Mouse (Mus musculus): ENCODE data around the gene Arfgef3. TPM values are rescaled to one million over a fixed set of nuclear protein-coding genes. Genes with fewer than 3 reads are reported as not detected.

The Arfgef3 gene
- polyA plus RNA-seq, 1 experiment from 2014 or later: 1.2 TPM

GRCm38 (mm10) chr10:18547381-18547780, 196.4 kb downstream of the Arfgef3 start:
- no peak for DNase-seq
- Histone ChIP-seq H3K4me1 (ENCODE audit: insufficient read depth) (no peaks in the 10 kb centered on the region), H3K4me2 (no peak overlapping the region), H3K9me3 (ENCODE audit: low read depth, low read length) (no peaks in the 10 kb centered on the region), H3K27ac (ENCODE audit: low read depth) (no peak overlapping the region), H3K4me3 (ENCODE audit: low read depth, low read length) (no peak overlapping the region), H3K9ac (no peak overlapping the region), H3K36me3 (ENCODE audit: insufficient read depth) (no peaks in the 10 kb centered on the region), H3K27me3 (ENCODE audit: insufficient read depth, low read length) (no peaks in the 10 kb centered on the region)
- no peak for TF ChIP-seq CTCF (IDR thresholded peaks at IDR 0.05; ENCODE audit: low read depth)
- ATAC-seq (ENCODE audit: insufficient read depth): no peak
- 76% methylated on average over 4 of the region's 4 CpGs for WGBS

DNA sequence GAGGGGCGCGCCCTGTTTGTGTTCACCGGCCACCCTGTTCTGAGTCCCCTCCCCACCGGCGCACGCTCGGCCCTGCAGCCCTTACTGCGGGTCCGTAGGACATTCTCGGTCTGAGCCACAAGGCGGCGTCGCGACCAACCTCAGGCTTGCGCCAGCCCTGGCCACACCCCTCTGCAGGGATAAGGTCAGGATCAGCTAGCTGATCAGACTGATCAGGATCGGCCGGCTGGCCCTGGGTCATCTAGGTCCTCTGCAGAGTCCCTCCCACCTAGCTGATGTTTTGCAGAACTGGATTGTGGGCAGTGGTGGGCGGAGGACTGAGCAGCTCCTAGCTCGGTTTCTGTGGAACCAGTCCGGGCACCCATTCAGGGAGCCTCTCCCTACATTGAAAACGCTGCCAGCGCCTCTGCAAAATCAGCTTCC, 197.9 kb downstream of the Arfgef3 start, which contains the start of gene Hebp2:
Gene Hebp2, minus strand, starts transcription at position 264 of the 423 bp plus-strand sequence.
- 0% methylated on average over 22 of the region's 22 CpGs for WGBS
- Histone ChIP-seq H3K4me3 (ENCODE audit: low read depth, low read length) (peak within 1 kb of the TSS; percentile 60), H3K27ac (ENCODE audit: low read depth) (no peak within 1 kb of the TSS), H3K4me2 (peak within 1 kb of the TSS; percentile 82), H3K27me3 (ENCODE audit: insufficient read depth, low read length) (no peaks in the 10 kb centered on the region), H3K36me3 (ENCODE audit: insufficient read depth) (no peaks in the 10 kb centered on the region), H3K9me3 (ENCODE audit: low read depth, low read length) (no peaks in the 10 kb centered on the region), H3K9ac (peak within 1 kb of the TSS; percentile 68), H3K4me1 (ENCODE audit: insufficient read depth) (no peaks in the 10 kb centered on the region)
- ATAC-seq (ENCODE audit: insufficient read depth): peak; percentile 93
- peak; percentile 90 for DNase-seq
- TF ChIP-seq CTCF (IDR thresholded peaks at IDR 0.05; ENCODE audit: low read depth): peak; percentile 87

DNA sequence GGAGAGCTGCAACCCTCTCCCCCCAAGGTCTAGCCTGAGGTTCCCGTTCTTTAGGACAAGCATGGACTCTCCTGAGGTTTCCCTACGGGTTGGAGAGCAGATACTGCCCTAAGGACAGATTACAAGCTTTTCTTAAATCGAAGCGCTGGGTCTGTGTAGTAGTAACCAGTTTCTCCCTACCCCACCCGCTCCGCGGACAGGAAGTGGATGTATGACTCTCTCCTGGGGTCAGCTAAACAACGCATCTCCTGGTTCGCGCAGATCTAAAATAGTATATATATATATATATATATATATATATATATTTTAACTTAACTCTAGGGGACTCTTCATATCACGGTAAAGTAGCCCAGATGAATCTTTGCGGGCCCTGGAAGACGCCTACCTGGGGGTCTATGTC, 198.4 kb downstream of the Arfgef3 start:
- Histone ChIP-seq H3K4me1 (ENCODE audit: insufficient read depth) (no peaks in the 10 kb centered on the region), H3K9me3 (ENCODE audit: low read depth, low read length) (no peaks in the 10 kb centered on the region), H3K4me3 (ENCODE audit: low read depth, low read length) (peak overlapping the region; percentile 60), H3K27ac (ENCODE audit: low read depth) (no peak overlapping the region), H3K9ac (peak overlapping the region; percentile 68), H3K4me2 (peak overlapping the region; percentile 82), H3K36me3 (ENCODE audit: insufficient read depth) (no peaks in the 10 kb centered on the region), H3K27me3 (ENCODE audit: insufficient read depth, low read length) (no peaks in the 10 kb centered on the region)
- TF ChIP-seq CTCF (IDR thresholded peaks at IDR 0.05; ENCODE audit: low read depth): no peak
- WGBS: 5% methylated on average over 13 of the region's 13 CpGs
- peak; percentile 36; the same call in 1 of the 2 replicates for ATAC-seq (ENCODE audit: insufficient read depth)
- DNase-seq: peak; percentile 39

DNA sequence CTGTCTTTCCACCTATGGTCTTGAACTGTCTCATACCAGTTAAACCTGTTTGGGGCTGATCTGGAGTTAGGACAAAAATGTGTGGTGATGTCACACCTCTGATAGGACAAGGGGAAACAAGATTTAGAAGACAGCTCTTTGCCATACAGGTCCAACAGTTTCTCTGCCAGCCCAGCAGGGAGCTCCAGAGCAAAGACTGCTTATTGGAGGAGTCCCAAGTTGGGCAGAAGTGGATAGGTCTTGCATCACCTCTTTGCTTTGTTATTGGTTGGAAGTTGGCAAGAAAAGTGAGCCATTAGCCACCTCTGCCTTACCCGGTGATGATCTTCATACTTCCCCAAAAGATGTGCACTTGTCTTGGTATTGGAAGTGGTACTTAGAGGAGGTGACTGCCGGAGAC, 206.9 kb downstream of the Arfgef3 start:
- TF ChIP-seq CTCF (IDR thresholded peaks at IDR 0.05; ENCODE audit: low read depth): no peak
- H3K27ac ChIP-seq (ENCODE audit: low read depth): no peak overlapping the region
- no peaks in the 10 kb centered on the region for H3K4me1 ChIP-seq (ENCODE audit: insufficient read depth)
- no peaks in the 10 kb centered on the region for H3K9me3 ChIP-seq (ENCODE audit: low read depth, low read length)
- 93% methylated on average over 2 of the region's 2 CpGs for WGBS
- no peak overlapping the region for H3K4me3 ChIP-seq (ENCODE audit: low read depth, low read length)
- H3K9ac ChIP-seq: no peak overlapping the region
- no peak for DNase-seq
- H3K36me3 ChIP-seq (ENCODE audit: insufficient read depth): peaks cover under 1% of the 10 kb centered on the region; the same call in 1 of the 2 replicates
- no peak for ATAC-seq (ENCODE audit: insufficient read depth)
- no peak overlapping the region for H3K4me2 ChIP-seq
- no peaks in the 10 kb centered on the region for H3K27me3 ChIP-seq (ENCODE audit: insufficient read depth, low read length)

- Histone ChIP-seq H3K4me1 (ENCODE audit: insufficient read depth) (no peaks in the 10 kb centered on the region), H3K9me3 (ENCODE audit: low read depth, low read length) (no peaks in the 10 kb centered on the region), H3K9ac (no peak overlapping the region), H3K4me3 (ENCODE audit: low read depth, low read length) (no peak overlapping the region), H3K27ac (ENCODE audit: low read depth) (no peak overlapping the region), H3K27me3 (ENCODE audit: insufficient read depth, low read length) (no peaks in the 10 kb centered on the region), H3K36me3 (ENCODE audit: insufficient read depth) (peaks cover 9% of the 10 kb centered on the region; the same call in 1 of the 2 replicates), H3K4me2 (no peak overlapping the region)
- ATAC-seq (ENCODE audit: insufficient read depth) (no peak), DNase-seq (no peak)
- TF ChIP-seq CTCF (IDR thresholded peaks at IDR 0.05; ENCODE audit: low read depth): no peak
- 65% methylated on average over 8 of the region's 8 CpGs for WGBS
Observed at GRCm38 (mm10) chr10:18532293-18532692, 211.5 kb downstream of the Arfgef3 start.

Other genes with a start within 250 kb of the Arfgef3 start
- gene Hebp2, start 197.9 kb downstream of the Arfgef3 start, polyA plus RNA-seq (2014; fragmentation: Nextera tagmentation; extraction: Ambion mirVana): 9.6 and 13.3 TPM in 2 replicates
- not detected in 2 replicates for gene Gm4922, start 42.8 kb upstream of the Arfgef3 start, polyA plus RNA-seq (2014; fragmentation: Nextera tagmentation; extraction: Ambion mirVana)
- gene Perp, start 101.1 kb upstream of the Arfgef3 start, polyA plus RNA-seq (2014; fragmentation: Nextera tagmentation; extraction: Ambion mirVana): 15.0 and 21.2 TPM in 2 replicates

Measured in lung, embryonic 14.5 days (tissue).